In the genomic region with DNA sequence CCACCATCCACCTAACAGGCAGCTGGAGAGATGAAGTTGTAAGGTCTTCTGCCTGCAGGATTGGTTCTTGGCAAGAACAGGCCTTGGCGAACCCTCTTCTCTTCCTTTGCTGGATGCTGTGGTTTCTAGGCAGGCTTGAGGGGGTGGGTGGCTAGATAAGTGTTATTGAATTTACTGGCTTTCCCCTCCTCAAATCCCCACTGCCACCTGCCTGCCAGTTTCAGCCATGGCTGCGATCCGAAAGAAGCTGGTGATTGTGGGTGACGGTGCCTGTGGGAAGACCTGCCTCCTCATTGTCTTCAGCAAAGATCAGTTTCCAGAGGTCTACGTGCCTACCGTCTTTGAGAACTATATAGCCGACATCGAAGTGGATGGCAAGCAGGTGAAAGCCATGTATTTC, we compare ENCODE assay signal across 15 mouse cellular contexts. TPM values are rescaled to one million over a fixed set of nuclear protein-coding genes. Genes with fewer than 3 reads are reported as not detected.
DNase-seq lines count a peak whose midpoint lies in the region; ATAC-seq and TF ChIP-seq lines count a peak whose summit lies in the region.
"Had no signal": no experiment of that assay in that cellular context is flagged by ENCODE, and none has a peak within 500 bp of the region (broad histone marks: within the 10 kb centered on the region; RNA-seq: fewer than 3 reads in every experiment).

No protein-coding gene starts in this region.

- 90% methylated on average over 8 of the region's 8 CpGs for WGBS in heart, embryonic 11.5 days (ENCODE audit: insufficient replicate concordance)
- 85% methylated on average over 8 of the region's 8 CpGs for WGBS in lung, postnatal 0 days
- 89% methylated on average over 8 of the region's 8 CpGs for WGBS in intestine, embryonic 14.5 days
- 90% methylated on average over 8 of the region's 8 CpGs for WGBS in stomach, embryonic 15.5 days
- 93% methylated on average over 8 of the region's 8 CpGs for WGBS in forebrain, embryonic 15.5 days
- WGBS in liver, embryonic 11.5 days: 93% methylated on average over 8 of the region's 8 CpGs

- no peak for TF ChIP-seq CTCF in lung, postnatal 0 days (IDR thresholded peaks at IDR 0.05)

- peak overlapping the region; percentile 90; the same call in 1 of the 2 replicates for H3K27ac ChIP-seq in heart, embryonic 11.5 days (ENCODE audit: low read depth, low read length)
- 0 out of 2 replicates have a peak overlapping the region, but pooled peaks have one; percentile 88 for H3K27ac ChIP-seq in lung, postnatal 0 days (ENCODE audit: low read length)
- 0 out of 2 replicates have a peak overlapping the region, but pooled peaks have one; percentile 89 for H3K27ac ChIP-seq in intestine, embryonic 14.5 days (ENCODE audit: low read depth)
- no peak overlapping the region for H3K27ac ChIP-seq in stomach, embryonic 15.5 days
- no peak overlapping the region for H3K27ac ChIP-seq in forebrain, embryonic 15.5 days (replicated peaks)
- H3K27ac ChIP-seq in liver, embryonic 11.5 days (ENCODE audit: low read depth, low read length): no peak overlapping the region

- no peak for DNase-seq in heart, adult 18-20 months
- DNase-seq in lung, postnatal 0 days (ENCODE audit: low spot score): no peak
- no peak for DNase-seq in lung, postnatal 14 days
- no peak for DNase-seq in intestine, embryonic 14.5 days (ENCODE audit: low spot score)
- no peak for DNase-seq in liver, embryonic 11.5 days (ENCODE audit: low spot score)
- DNase-seq: adrenal gland, postnatal 10 days; cerebellum, adult 18-20 months; gastrocnemius, postnatal 14 days; kidney, adult 8-10 months; midbrain, embryonic 14.5 days; thymus, postnatal 4 days had no signal

- peak overlapping the region; percentile 90; the same call in 1 of the 2 replicates for H3K4me2 ChIP-seq in heart, embryonic 11.5 days
- H3K4me2 ChIP-seq in lung, postnatal 0 days (replicated peaks; ENCODE audit: low read depth, low read length): peak overlapping the region; percentile 66
- H3K4me2 ChIP-seq in intestine, embryonic 14.5 days (ENCODE audit: low read length): peak overlapping the region; percentile 98; the same call in 1 of the 2 replicates
- peak overlapping the region; percentile 65; the same call in 1 of the 2 replicates for H3K4me2 ChIP-seq in stomach, embryonic 15.5 days
- H3K4me2 ChIP-seq in forebrain, embryonic 15.5 days (replicated peaks): no peak overlapping the region
- H3K4me2 ChIP-seq in liver, embryonic 11.5 days: no peak overlapping the region

- peaks cover 59% of the 10 kb centered on the region for H3K4me1 ChIP-seq in heart, embryonic 11.5 days (ENCODE audit: control insufficient read depth, insufficient read depth, low read length)
- peaks cover 27% of the 10 kb centered on the region for H3K4me1 ChIP-seq in lung, postnatal 0 days (ENCODE audit: insufficient read depth, low read depth, low read length)
- peaks cover 63% of the 10 kb centered on the region for H3K4me1 ChIP-seq in intestine, embryonic 14.5 days (replicated peaks; ENCODE audit: control insufficient read depth, insufficient read depth, low read length)
- peaks cover 65% of the 10 kb centered on the region for H3K4me1 ChIP-seq in stomach, embryonic 15.5 days
- peaks cover 42% of the 10 kb centered on the region for H3K4me1 ChIP-seq in forebrain, embryonic 15.5 days
- H3K4me1 ChIP-seq in liver, embryonic 11.5 days (replicated peaks; ENCODE audit: control insufficient read depth, insufficient read depth, low read length): peaks cover 41% of the 10 kb centered on the region

- peaks cover 22% of the 10 kb centered on the region for H3K36me3 ChIP-seq in heart, embryonic 11.5 days (ENCODE audit: control insufficient read depth, insufficient read depth, low read length)
- H3K36me3 ChIP-seq in lung, postnatal 0 days (ENCODE audit: insufficient read depth, low read length): peaks cover 25% of the 10 kb centered on the region; the same call in 1 of the 2 replicates
- H3K36me3 ChIP-seq in intestine, embryonic 14.5 days (ENCODE audit: control insufficient read depth, insufficient read depth, low read length): peaks cover 43% of the 10 kb centered on the region
- H3K36me3 ChIP-seq in stomach, embryonic 15.5 days: peaks cover 12% of the 10 kb centered on the region; the same call in 1 of the 2 replicates
- H3K36me3 ChIP-seq in forebrain, embryonic 15.5 days: no peaks in the 10 kb centered on the region
- H3K36me3 ChIP-seq in liver, embryonic 11.5 days (ENCODE audit: control insufficient read depth, insufficient read depth, low read length): peaks cover 8% of the 10 kb centered on the region; the same call in 1 of the 2 replicates

- H3K9me3 ChIP-seq in heart, embryonic 11.5 days (replicated peaks; ENCODE audit: control insufficient read depth, low read length): no peaks in the 10 kb centered on the region
- H3K9me3 ChIP-seq in lung, postnatal 0 days (ENCODE audit: low read length): no peaks in the 10 kb centered on the region
- no peaks in the 10 kb centered on the region for H3K9me3 ChIP-seq in intestine, embryonic 14.5 days (ENCODE audit: control insufficient read depth, low read length)
- no peaks in the 10 kb centered on the region for H3K9me3 ChIP-seq in stomach, embryonic 15.5 days
- no peaks in the 10 kb centered on the region for H3K9me3 ChIP-seq in forebrain, embryonic 15.5 days
- H3K9me3 ChIP-seq in liver, embryonic 11.5 days (ENCODE audit: control insufficient read depth, low read length): no peaks in the 10 kb centered on the region

- no peak for ATAC-seq in heart, embryonic 11.5 days (replicated peaks; ENCODE audit: insufficient number of reproducible peaks, low FRiP score, low TSS enrichment)
- no peak for ATAC-seq in lung, postnatal 0 days
- ATAC-seq in intestine, embryonic 14.5 days (replicated peaks; ENCODE audit: low FRiP score, low TSS enrichment, low read depth): no peak
- ATAC-seq in stomach, embryonic 15.5 days (ENCODE audit: insufficient read depth, low FRiP score, low read depth): no peak
- ATAC-seq in forebrain, embryonic 15.5 days (replicated peaks): no peak
- ATAC-seq in liver, embryonic 11.5 days (replicated peaks; ENCODE audit: low FRiP score): no peak

- H3K27me3 ChIP-seq in heart, embryonic 11.5 days (ENCODE audit: control insufficient read depth, insufficient read depth, low read length): no peaks in the 10 kb centered on the region
- H3K27me3 ChIP-seq in lung, postnatal 0 days (replicated peaks; ENCODE audit: insufficient read depth, low read length): no peaks in the 10 kb centered on the region
- H3K27me3 ChIP-seq in intestine, embryonic 14.5 days (replicated peaks; ENCODE audit: control insufficient read depth, insufficient read depth, low read length): no peaks in the 10 kb centered on the region
- H3K27me3 ChIP-seq in stomach, embryonic 15.5 days (replicated peaks): no peaks in the 10 kb centered on the region
- no peaks in the 10 kb centered on the region for H3K27me3 ChIP-seq in forebrain, embryonic 15.5 days
- peaks cover 6% of the 10 kb centered on the region; the same call in 1 of the 2 replicates for H3K27me3 ChIP-seq in liver, embryonic 11.5 days (replicated peaks; ENCODE audit: control insufficient read depth, insufficient read depth, low read length)

- H3K9ac ChIP-seq in heart, embryonic 11.5 days (ENCODE audit: low read depth, low read length): peak overlapping the region; percentile 76; the same call in 1 of the 2 replicates
- no peak overlapping the region for H3K9ac ChIP-seq in lung, postnatal 0 days (replicated peaks; ENCODE audit: low read depth)
- no peak overlapping the region for H3K9ac ChIP-seq in intestine, embryonic 14.5 days (ENCODE audit: low read length)
- H3K9ac ChIP-seq in stomach, embryonic 15.5 days: no peak overlapping the region
- no peak overlapping the region for H3K9ac ChIP-seq in forebrain, embryonic 15.5 days (replicated peaks)
- no peak overlapping the region for H3K9ac ChIP-seq in liver, embryonic 11.5 days (ENCODE audit: low read depth, low read length)

- no peak overlapping the region for H3K4me3 ChIP-seq in heart, embryonic 11.5 days (ENCODE audit: low read depth, low read length)
- H3K4me3 ChIP-seq in lung, postnatal 0 days (ENCODE audit: low read depth, low read length): no peak overlapping the region
- no peak overlapping the region for H3K4me3 ChIP-seq in intestine, embryonic 14.5 days (ENCODE audit: low read depth, low read length)
- H3K4me3 ChIP-seq in stomach, embryonic 15.5 days (replicated peaks): no peak overlapping the region
- no peak overlapping the region for H3K4me3 ChIP-seq in forebrain, embryonic 15.5 days
- no peak overlapping the region for H3K4me3 ChIP-seq in liver, embryonic 11.5 days (ENCODE audit: low read depth, low read length)

- no peak for TF ChIP-seq EP300 in lung, postnatal 0 days (IDR thresholded peaks at IDR 0.05)

RNA-seq across cellular contexts. Expression of gene Rhoc, which starts 3.5 kb away (rescaled TPM):
- polyA plus RNA-seq in heart, embryonic 11.5 days (2014; fragmentation: Nextera tagmentation; extraction: Ambion mirVana): 242 and 272 TPM in 2 replicates
- 10 to 100 TPM; 75.2 to 84.3 TPM for total RNA-seq in heart, adult 18-20 months (2021)
- 242 and 258 TPM in 2 replicates for polyA plus RNA-seq in lung, postnatal 0 days (2015; fragmentation: Nextera tagmentation; extraction: Ambion mirVana)
- polyA plus RNA-seq in intestine, embryonic 14.5 days (2014; fragmentation: Nextera tagmentation; extraction: Ambion mirVana): 166 and 184 TPM in 2 replicates
- 156 and 157 TPM in 2 replicates for polyA plus RNA-seq in stomach, embryonic 15.5 days (2015; fragmentation: Nextera tagmentation; extraction: Ambion mirVana)
- polyA plus RNA-seq in forebrain, embryonic 15.5 days (2015; fragmentation: Nextera tagmentation; extraction: Ambion mirVana): 43.3 and 44.6 TPM in 2 replicates
- 57.3 and 64.9 TPM in 2 replicates for polyA plus RNA-seq in liver, embryonic 11.5 days (2014; fragmentation: Nextera tagmentation; extraction: Ambion mirVana)

RNA-seq across cellular contexts. Expression of gene Fam19a3, which starts 10.0 kb away (rescaled TPM):
- polyA plus RNA-seq in heart, embryonic 11.5 days (2014; fragmentation: Nextera tagmentation; extraction: Ambion mirVana): 1.2 and 2.2 TPM in 2 replicates
- 1 to 10 TPM; 1.4 to 1.5 TPM for total RNA-seq in heart, adult 18-20 months (2021)
- polyA plus RNA-seq in lung, postnatal 0 days (2015; fragmentation: Nextera tagmentation; extraction: Ambion mirVana): 0.02 TPM in 2 replicates
- polyA plus RNA-seq in intestine, embryonic 14.5 days (2014; fragmentation: Nextera tagmentation; extraction: Ambion mirVana): 0.04 and 0.11 TPM in 2 replicates
- 0.10 and 0.21 TPM in 2 replicates for polyA plus RNA-seq in stomach, embryonic 15.5 days (2015; fragmentation: Nextera tagmentation; extraction: Ambion mirVana)
- polyA plus RNA-seq in forebrain, embryonic 15.5 days (2015; fragmentation: Nextera tagmentation; extraction: Ambion mirVana): 0.06 and 0.11 TPM in 2 replicates
- not detected in 2 replicates for polyA plus RNA-seq in liver, embryonic 11.5 days (2014; fragmentation: Nextera tagmentation; extraction: Ambion mirVana)
- total RNA-seq: layer of hippocampus, postnatal 25 days had no signal
- polyA plus RNA-seq: midbrain, embryonic 14.5 days had no signal

RNA-seq across cellular contexts. Expression of gene Ppm1j, which starts 10.8 kb away (rescaled TPM):
- 23.5 and 36.9 TPM in 2 replicates for polyA plus RNA-seq in heart, embryonic 11.5 days (2014; fragmentation: Nextera tagmentation; extraction: Ambion mirVana)
- total RNA-seq in heart, adult 18-20 months (2021): 10 to 100 TPM; 20.5 to 21.1 TPM
- 3.7 and 4.4 TPM in 2 replicates for polyA plus RNA-seq in lung, postnatal 0 days (2015; fragmentation: Nextera tagmentation; extraction: Ambion mirVana)
- 2.1 and 3.1 TPM in 2 replicates for polyA plus RNA-seq in intestine, embryonic 14.5 days (2014; fragmentation: Nextera tagmentation; extraction: Ambion mirVana)
- polyA plus RNA-seq in stomach, embryonic 15.5 days (2015; fragmentation: Nextera tagmentation; extraction: Ambion mirVana): 3.1 and 4.1 TPM in 2 replicates
- polyA plus RNA-seq in forebrain, embryonic 15.5 days (2015; fragmentation: Nextera tagmentation; extraction: Ambion mirVana): 1.9 and 2.7 TPM in 2 replicates
- polyA plus RNA-seq in liver, embryonic 11.5 days (2014; fragmentation: Nextera tagmentation; extraction: Ambion mirVana): 1.8 and 1.9 TPM in 2 replicates

RNA-seq across cellular contexts. Expression of gene Mov10, which starts 26.7 kb away (rescaled TPM):
- 35.7 and 41.2 TPM in 2 replicates for polyA plus RNA-seq in heart, embryonic 11.5 days (2014; fragmentation: Nextera tagmentation; extraction: Ambion mirVana)
- total RNA-seq in heart, adult 18-20 months (2021): 1 to 10 TPM; 6.2 TPM
- polyA plus RNA-seq in lung, postnatal 0 days (2015; fragmentation: Nextera tagmentation; extraction: Ambion mirVana): 22.2 and 28.8 TPM in 2 replicates
- polyA plus RNA-seq in intestine, embryonic 14.5 days (2014; fragmentation: Nextera tagmentation; extraction: Ambion mirVana): 83.6 and 94.5 TPM in 2 replicates
- 86.1 and 95.2 TPM in 2 replicates for polyA plus RNA-seq in stomach, embryonic 15.5 days (2015; fragmentation: Nextera tagmentation; extraction: Ambion mirVana)
- 7.5 and 7.6 TPM in 2 replicates for polyA plus RNA-seq in forebrain, embryonic 15.5 days (2015; fragmentation: Nextera tagmentation; extraction: Ambion mirVana)
- polyA plus RNA-seq in liver, embryonic 11.5 days (2014; fragmentation: Nextera tagmentation; extraction: Ambion mirVana): 36.0 and 37.7 TPM in 2 replicates

Comparison
In these comparisons a context has a peak if more than half of its experiments do, and no peak if none do; other contexts are left out.
1. H3K27ac ChIP-seq: peak in heart, embryonic 11.5 days (single experiment), lung, postnatal 0 days (single experiment) and intestine, embryonic 14.5 days (single experiment); none in stomach, embryonic 15.5 days (single experiment), forebrain, embryonic 15.5 days (single experiment) and liver, embryonic 11.5 days (single experiment).
2. H3K4me2 ChIP-seq: peak in heart, embryonic 11.5 days (single experiment), lung, postnatal 0 days (single experiment), intestine, embryonic 14.5 days (single experiment) and stomach, embryonic 15.5 days (single experiment); none in forebrain, embryonic 15.5 days (single experiment) and liver, embryonic 11.5 days (single experiment).